Mouse (Mus musculus): ENCODE measurements around the gene Nsl1. TPM values are rescaled to one million over a fixed set of nuclear protein-coding genes. Genes with fewer than 3 reads are reported as not detected.

Nsl1 gene
- polyA plus RNA-seq, 1 experiment: 10.6 TPM

GRCm38 (mm10) chr1:191086960-191087359 is 24.1 kb downstream of the Nsl1 start:
- WGBS: 66% methylated on average over 8 of the region's 8 CpGs
- TF ChIP-seq POLR2A (IDR thresholded peaks at IDR 0.05; ENCODE audit: borderline replicate concordance, control insufficient read depth, low read depth, low read length) (no peak), CTCF (IDR thresholded peaks at IDR 0.05; ENCODE audit: control insufficient read depth, insufficient read depth, low read length) (no peak)
- peaks cover 2% of the 10 kb centered on the region for H3K4me1 ChIP-seq (ENCODE audit: control insufficient read depth, insufficient read depth, low read length)
- H3K27ac ChIP-seq (ENCODE audit: control insufficient read depth, insufficient read depth, low read depth, low read length, poor library complexity): no peak overlapping the region
- H3K4me3 ChIP-seq (replicated peaks; ENCODE audit: control insufficient read depth, low read depth, low read length): no peak overlapping the region

- WGBS: 20% methylated on average over 5 of the region's 5 CpGs
- H3K4me1 ChIP-seq (ENCODE audit: control insufficient read depth, insufficient read depth, low read length): peaks cover 2% of the 10 kb centered on the region
- H3K27ac ChIP-seq (ENCODE audit: control insufficient read depth, insufficient read depth, low read depth, low read length, poor library complexity): no peak overlapping the region
- no peak for TF ChIP-seq CTCF (IDR thresholded peaks at IDR 0.05; ENCODE audit: control insufficient read depth, insufficient read depth, low read length)
- TF ChIP-seq POLR2A (IDR thresholded peaks at IDR 0.05; ENCODE audit: borderline replicate concordance, control insufficient read depth, low read depth, low read length): no peak
- H3K4me3 ChIP-seq (replicated peaks; ENCODE audit: control insufficient read depth, low read depth, low read length): no peak overlapping the region
These were observed 25.1 kb downstream of the Nsl1 start for GRCm38 (mm10) chr1:191087955-191088354.

- 65% methylated on average over 6 of the region's 6 CpGs for WGBS
- H3K27ac ChIP-seq (ENCODE audit: control insufficient read depth, insufficient read depth, low read depth, low read length, poor library complexity): no peak overlapping the region
- H3K4me3 ChIP-seq (replicated peaks; ENCODE audit: control insufficient read depth, low read depth, low read length): no peak overlapping the region
- TF ChIP-seq POLR2A (IDR thresholded peaks at IDR 0.05; ENCODE audit: borderline replicate concordance, control insufficient read depth, low read depth, low read length) (no peak), CTCF (IDR thresholded peaks at IDR 0.05; ENCODE audit: control insufficient read depth, insufficient read depth, low read length) (no peak)
- peaks cover 2% of the 10 kb centered on the region for H3K4me1 ChIP-seq (ENCODE audit: control insufficient read depth, insufficient read depth, low read length)
These were observed 26.5 kb downstream of the Nsl1 start for GRCm38 (mm10) chr1:191089355-191089754.

- Histone ChIP-seq H3K4me1 (ENCODE audit: control insufficient read depth, insufficient read depth, low read length) (no peaks in the 10 kb centered on the region), H3K27ac (ENCODE audit: control insufficient read depth, insufficient read depth, low read depth, low read length, poor library complexity) (no peak overlapping the region), H3K4me3 (replicated peaks; ENCODE audit: control insufficient read depth, low read depth, low read length) (no peak overlapping the region)
- TF ChIP-seq CTCF (IDR thresholded peaks at IDR 0.05; ENCODE audit: control insufficient read depth, insufficient read depth, low read length): no peak
- TF ChIP-seq POLR2A (IDR thresholded peaks at IDR 0.05; ENCODE audit: borderline replicate concordance, control insufficient read depth, low read depth, low read length): no peak
- 80% methylated on average over 8 of the region's 8 CpGs for WGBS
These were observed 29.2 kb downstream of the Nsl1 start for GRCm38 (mm10) chr1:191092050-191092449.

DNA sequence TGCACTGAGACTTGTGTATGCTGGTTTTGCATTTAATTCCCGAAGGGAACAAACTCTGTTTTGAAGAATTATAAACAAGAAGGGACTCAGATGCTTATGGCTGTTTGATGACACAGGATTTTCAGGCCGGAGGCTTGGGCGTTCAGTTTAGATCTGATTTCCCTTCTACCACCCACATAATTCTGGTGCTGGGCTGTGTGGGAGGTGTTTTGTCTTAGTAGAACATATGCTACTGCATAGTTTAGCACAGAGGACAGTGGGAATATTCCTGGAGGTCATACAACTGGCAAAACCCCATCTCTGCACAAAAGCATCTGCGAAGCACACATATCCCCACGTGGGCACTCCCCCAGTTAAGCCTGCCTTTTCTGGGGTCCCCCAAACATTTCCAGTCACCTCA is 30.8 kb downstream of the Nsl1 start:
- Histone ChIP-seq H3K4me1 (ENCODE audit: control insufficient read depth, insufficient read depth, low read length) (no peaks in the 10 kb centered on the region), H3K27ac (ENCODE audit: control insufficient read depth, insufficient read depth, low read depth, low read length, poor library complexity) (no peak overlapping the region), H3K4me3 (replicated peaks; ENCODE audit: control insufficient read depth, low read depth, low read length) (no peak overlapping the region)
- 75% methylated on average over 5 of the region's 5 CpGs for WGBS
- TF ChIP-seq POLR2A (IDR thresholded peaks at IDR 0.05; ENCODE audit: borderline replicate concordance, control insufficient read depth, low read depth, low read length) (no peak), CTCF (IDR thresholded peaks at IDR 0.05; ENCODE audit: control insufficient read depth, insufficient read depth, low read length) (no peak)

- 57% methylated on average over 9 of the region's 9 CpGs for WGBS
- no peak overlapping the region for H3K4me3 ChIP-seq (replicated peaks; ENCODE audit: control insufficient read depth, low read depth, low read length)
These were observed 32.2 kb downstream of the Nsl1 start for GRCm38 (mm10) chr1:191095019-191095418.

DNA sequence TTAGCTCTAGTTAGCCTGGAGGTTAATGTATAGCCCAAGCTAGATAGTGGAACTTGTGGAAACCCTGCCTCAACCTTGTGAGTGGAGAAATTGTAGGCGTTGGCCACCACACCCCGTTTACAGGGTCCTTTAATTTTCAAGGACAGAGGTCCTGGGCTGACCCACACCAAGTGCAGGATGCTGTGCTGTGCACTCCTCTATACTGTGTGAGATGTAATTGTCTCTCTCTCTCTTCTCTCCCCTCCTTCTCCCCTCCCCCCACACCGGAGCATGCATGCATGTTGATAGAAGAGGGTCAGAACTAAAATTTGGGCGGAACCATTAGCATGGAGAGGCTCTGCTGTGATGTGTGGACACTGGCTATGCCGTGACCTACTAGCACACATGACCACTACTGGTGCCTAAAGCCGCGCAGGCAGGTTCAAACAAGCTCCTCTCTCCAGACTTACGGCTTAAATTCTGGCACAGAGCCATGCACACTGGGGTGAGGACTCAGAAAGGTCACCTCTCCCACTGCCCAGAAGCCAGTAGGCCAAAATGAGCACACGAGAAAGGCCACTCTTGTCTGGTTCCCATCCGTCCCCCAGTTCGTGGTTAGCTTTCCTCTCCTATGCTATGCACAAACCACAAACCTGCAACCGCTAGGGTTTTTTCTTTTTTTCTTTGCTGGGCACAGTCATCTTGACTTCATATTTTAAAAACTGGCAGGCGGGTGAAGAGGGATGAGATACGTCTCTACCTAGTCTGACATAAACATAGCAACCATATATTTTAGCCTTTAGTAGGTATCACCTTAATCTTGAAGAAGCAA is 34.3 kb downstream of the Nsl1 start:
- H3K27ac ChIP-seq (ENCODE audit: control insufficient read depth, insufficient read depth, low read depth, low read length, poor library complexity): no peak overlapping the region
- 26% methylated on average over 14 of the region's 14 CpGs for WGBS
- H3K4me3 ChIP-seq (replicated peaks; ENCODE audit: control insufficient read depth, low read depth, low read length): no peak overlapping the region
- TF ChIP-seq POLR2A (IDR thresholded peaks at IDR 0.05; ENCODE audit: borderline replicate concordance, control insufficient read depth, low read depth, low read length): no peak
- TF ChIP-seq CTCF (IDR thresholded peaks at IDR 0.05; ENCODE audit: control insufficient read depth, insufficient read depth, low read length): no peak
- H3K4me1 ChIP-seq (ENCODE audit: control insufficient read depth, insufficient read depth, low read length): no peaks in the 10 kb centered on the region

More at GRCm38 (mm10) chr1:191095019-191095418, 32.2 kb downstream of the Nsl1 start:
- peak; percentile 77 for TF ChIP-seq CTCF (IDR thresholded peaks at IDR 0.05; ENCODE audit: control insufficient read depth, insufficient read depth, low read length)
- TF ChIP-seq POLR2A (IDR thresholded peaks at IDR 0.05; ENCODE audit: borderline replicate concordance, control insufficient read depth, low read depth, low read length): no peak
- H3K4me1 ChIP-seq (ENCODE audit: control insufficient read depth, insufficient read depth, low read length): no peaks in the 10 kb centered on the region
- no peak overlapping the region for H3K27ac ChIP-seq (ENCODE audit: control insufficient read depth, insufficient read depth, low read depth, low read length, poor library complexity)

DNA sequence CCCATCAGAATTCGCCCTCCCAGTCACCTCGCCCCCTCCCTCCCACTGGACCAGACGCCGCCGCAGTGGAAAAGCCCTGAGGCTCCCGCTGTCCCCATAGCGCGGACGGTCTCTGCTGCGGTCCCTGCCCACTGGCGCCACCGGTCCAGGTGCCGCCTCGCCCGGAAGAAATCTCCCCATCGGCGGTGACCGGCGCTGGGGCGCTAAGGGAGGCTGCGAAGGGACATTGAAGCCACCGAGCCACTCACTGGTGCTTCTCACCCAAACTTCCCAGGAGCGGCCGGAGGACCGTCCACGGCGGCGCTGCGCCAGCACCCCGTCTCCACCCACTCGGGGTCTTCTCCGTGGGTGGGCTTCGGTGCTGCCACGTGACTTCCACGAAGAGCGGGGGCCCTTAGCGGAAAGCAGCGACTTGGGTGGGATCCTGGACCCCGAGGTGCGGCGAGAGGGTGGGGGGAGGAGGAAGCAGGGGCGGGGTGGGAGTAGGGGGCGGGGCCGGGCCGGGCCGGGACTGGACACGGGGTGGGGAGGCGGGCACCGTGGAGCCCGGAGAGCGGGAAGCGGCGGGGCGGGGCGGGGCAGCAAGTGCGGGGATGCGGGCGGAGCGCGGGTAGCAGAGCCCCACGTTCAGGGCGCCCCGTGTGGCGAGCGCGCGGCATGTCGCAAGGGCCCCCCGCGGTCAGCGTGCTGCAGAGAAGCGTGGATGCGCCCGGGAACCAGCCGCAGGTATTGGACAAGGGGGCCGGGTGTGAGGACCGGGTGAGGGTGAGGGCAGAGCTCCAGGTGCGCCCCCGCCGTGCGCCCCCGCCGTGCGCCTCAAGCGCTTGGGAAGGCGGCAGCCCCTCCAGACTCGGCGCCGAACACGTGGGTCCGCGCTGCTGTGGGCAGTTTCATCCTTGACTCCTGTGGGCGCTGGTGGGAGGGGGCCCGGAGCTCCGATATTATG is 35.3 kb downstream of the Nsl1 start, which contains the start of gene Batf3:
Gene Batf3, plus strand, starts transcription at position 46 of the 946 bp plus-strand sequence.
- 1% methylated on average over 88 of the region's 95 CpGs for WGBS
- Histone ChIP-seq H3K4me1 (ENCODE audit: control insufficient read depth, insufficient read depth, low read length) (no peaks in the 10 kb centered on the region), H3K27ac (ENCODE audit: control insufficient read depth, insufficient read depth, low read depth, low read length, poor library complexity) (no peak within 1 kb of the TSS), H3K4me3 (replicated peaks; ENCODE audit: control insufficient read depth, low read depth, low read length) (peak within 1 kb of the TSS; percentile 36)
- TF ChIP-seq CTCF (IDR thresholded peaks at IDR 0.05; ENCODE audit: control insufficient read depth, insufficient read depth, low read length) (peak; percentile 27; the same call in 1 of the 2 replicates), POLR2A (IDR thresholded peaks at IDR 0.05; ENCODE audit: borderline replicate concordance, control insufficient read depth, low read depth, low read length) (no peak)
